Comparison of ENCODE assay signal across 7 mouse cellular contexts in the genomic region with DNA sequence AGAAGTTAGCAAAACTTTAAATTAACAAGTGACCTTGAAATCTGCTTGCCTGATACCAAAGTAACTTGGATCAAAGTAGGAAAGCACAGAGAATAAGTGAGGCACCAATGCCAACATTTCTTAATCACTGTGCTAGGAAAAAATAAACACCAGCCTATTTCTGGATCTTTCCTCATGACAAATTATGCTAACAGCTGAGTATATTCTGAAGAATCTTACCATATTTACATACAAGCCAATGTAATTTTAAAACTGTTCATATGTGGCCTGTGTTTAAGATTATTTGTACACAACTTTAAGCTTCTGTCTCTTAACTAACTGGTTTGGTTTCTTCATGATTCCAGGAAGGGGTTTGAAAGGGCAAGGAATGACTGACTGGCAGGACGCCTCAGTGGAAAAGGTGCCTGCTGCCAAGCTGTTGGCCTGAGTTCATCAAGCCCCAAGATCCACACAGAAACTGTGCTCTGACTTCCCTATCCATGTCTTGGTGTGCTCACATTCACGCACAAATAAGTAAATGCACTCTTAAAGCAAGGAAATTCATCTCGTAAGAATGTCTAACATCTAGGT. TPM values are rescaled to one million over a fixed set of nuclear protein-coding genes. Genes with fewer than 3 reads are reported as not detected.
A peak's percentile ranks its signal among the peaks of the same experiment; 100 is the strongest.
DNase-seq lines count a peak whose midpoint lies in the region; ATAC-seq and TF ChIP-seq lines count a peak whose summit lies in the region.

No protein-coding gene starts in this region.

- H3K4me2 ChIP-seq in forebrain, embryonic 16.5 days (ENCODE audit: low read length), result peak overlapping the region; percentile 41
- peak overlapping the region; percentile 60 for H3K4me2 ChIP-seq in hindbrain, embryonic 15.5 days
- H3K4me2 ChIP-seq in liver, embryonic 11.5 days, result peak overlapping the region; percentile 67
- peak overlapping the region; percentile 65 for H3K4me2 ChIP-seq in neural tube, embryonic 13.5 days

- no peak overlapping the region for H3K9ac ChIP-seq in forebrain, embryonic 16.5 days (replicated peaks; ENCODE audit: low read depth, low read length)
- no peak overlapping the region for H3K9ac ChIP-seq in hindbrain, embryonic 15.5 days
- no peak overlapping the region for H3K9ac ChIP-seq in liver, embryonic 11.5 days (ENCODE audit: low read depth, low read length)
- peak overlapping the region; percentile 57 for H3K9ac ChIP-seq in neural tube, embryonic 13.5 days

- H3K9me3 ChIP-seq in G1E (replicated peaks), result no peaks in the 10 kb centered on the region
- no peaks in the 10 kb centered on the region for H3K9me3 ChIP-seq in forebrain, embryonic 16.5 days (ENCODE audit: control insufficient read depth, low read length)
- no peaks in the 10 kb centered on the region for H3K9me3 ChIP-seq in hindbrain, embryonic 15.5 days
- no peaks in the 10 kb centered on the region for H3K9me3 ChIP-seq in liver, embryonic 11.5 days (ENCODE audit: control insufficient read depth, low read length)
- H3K9me3 ChIP-seq in neural tube, embryonic 13.5 days, result no peaks in the 10 kb centered on the region

- DNase-seq in G1E (ENCODE audit: low spot score), result no peak
- DNase-seq in adrenal gland, postnatal 36 days, result peak; percentile 53 to 63
- no peak for DNase-seq in liver, embryonic 11.5 days (ENCODE audit: low spot score)
- DNase-seq in urinary bladder, postnatal 25 days (ENCODE audit: low spot score), result no peak

- H3K27ac ChIP-seq in forebrain, embryonic 16.5 days (ENCODE audit: low read length), result no peak overlapping the region
- 0 out of 2 replicates have a peak overlapping the region, but pooled peaks have one; percentile 49 for H3K27ac ChIP-seq in hindbrain, embryonic 15.5 days (replicated peaks)
- H3K27ac ChIP-seq in liver, embryonic 11.5 days (ENCODE audit: low read depth, low read length), result no peak overlapping the region
- no peak overlapping the region for H3K27ac ChIP-seq in neural tube, embryonic 13.5 days (replicated peaks)

- ATAC-seq in G1E (ENCODE audit: extremely low read depth, insufficient number of reproducible peaks, low FRiP score, poor library complexity, severe bottlenecking), result no peak
- ATAC-seq in forebrain, embryonic 16.5 days, result no peak
- no peak for ATAC-seq in hindbrain, embryonic 15.5 days (ENCODE audit: low FRiP score, low read depth)
- ATAC-seq in liver, embryonic 11.5 days (replicated peaks; ENCODE audit: low FRiP score), result no peak
- ATAC-seq in neural tube, embryonic 13.5 days (ENCODE audit: low read depth), result no peak

- no peaks in the 10 kb centered on the region for H3K27me3 ChIP-seq in G1E (ENCODE audit: insufficient read depth, low read length)
- H3K27me3 ChIP-seq in forebrain, embryonic 16.5 days (replicated peaks; ENCODE audit: control insufficient read depth, insufficient read depth, low read length), result no peaks in the 10 kb centered on the region
- no peaks in the 10 kb centered on the region for H3K27me3 ChIP-seq in hindbrain, embryonic 15.5 days
- H3K27me3 ChIP-seq in liver, embryonic 11.5 days (replicated peaks; ENCODE audit: control insufficient read depth, insufficient read depth, low read length), result no peaks in the 10 kb centered on the region
- H3K27me3 ChIP-seq in neural tube, embryonic 13.5 days, result no peaks in the 10 kb centered on the region

- peaks cover 37% of the 10 kb centered on the region for H3K36me3 ChIP-seq in G1E (replicated peaks)
- peaks cover 10% of the 10 kb centered on the region for H3K36me3 ChIP-seq in forebrain, embryonic 16.5 days (ENCODE audit: control insufficient read depth, insufficient read depth)
- H3K36me3 ChIP-seq in hindbrain, embryonic 15.5 days, result peaks cover 18% of the 10 kb centered on the region
- peaks cover 14% of the 10 kb centered on the region for H3K36me3 ChIP-seq in liver, embryonic 11.5 days (ENCODE audit: control insufficient read depth, insufficient read depth, low read length)
- peaks cover 20% of the 10 kb centered on the region for H3K36me3 ChIP-seq in neural tube, embryonic 13.5 days

- WGBS in forebrain, embryonic 16.5 days, result 31% methylated on average over 3 of the region's 3 CpGs
- WGBS in hindbrain, embryonic 15.5 days, result 49% methylated on average over 3 of the region's 3 CpGs
- WGBS in liver, embryonic 11.5 days, result 64% methylated on average over 3 of the region's 3 CpGs
- WGBS in neural tube, embryonic 13.5 days, result 57% methylated on average over 3 of the region's 3 CpGs

- H3K4me3 ChIP-seq in G1E (ENCODE audit: low read depth, low read length), result peak overlapping the region; percentile 86; the same call in 1 of the 2 replicates
- no peak overlapping the region; the same call in 1 of the 2 replicates for H3K4me3 ChIP-seq in forebrain, embryonic 16.5 days (replicated peaks; ENCODE audit: low read length)
- peak overlapping the region; percentile 93 for H3K4me3 ChIP-seq in hindbrain, embryonic 15.5 days
- 0 out of 2 replicates have a peak overlapping the region, but pooled peaks have one; percentile 14 for H3K4me3 ChIP-seq in liver, embryonic 11.5 days (ENCODE audit: low read depth, low read length)
- peak overlapping the region; percentile 82 for H3K4me3 ChIP-seq in neural tube, embryonic 13.5 days

- TF ChIP-seq CTCF in G1E (IDR thresholded peaks at IDR 0.05; ENCODE audit: low read depth, low read length), result no peak

- peaks cover 42% of the 10 kb centered on the region for H3K4me1 ChIP-seq in G1E (ENCODE audit: insufficient read depth, low read depth, low read length)
- H3K4me1 ChIP-seq in forebrain, embryonic 16.5 days (replicated peaks; ENCODE audit: control insufficient read depth, insufficient read depth, low read length), result peaks cover 20% of the 10 kb centered on the region
- peaks cover 26% of the 10 kb centered on the region for H3K4me1 ChIP-seq in hindbrain, embryonic 15.5 days (replicated peaks)
- H3K4me1 ChIP-seq in liver, embryonic 11.5 days (replicated peaks; ENCODE audit: control insufficient read depth, insufficient read depth, low read length), result peaks cover 8% of the 10 kb centered on the region; the same call in 1 of the 2 replicates
- H3K4me1 ChIP-seq in neural tube, embryonic 13.5 days (replicated peaks), result peaks cover 28% of the 10 kb centered on the region

RNA-seq across cellular contexts. Expression of gene Lsmem1, which starts 20.8 kb away (rescaled TPM):
- total RNA-seq in G1E (2014; fragmentation: Nextera tagmentation) (not detected in 2 replicates), G1E (2017) (0.23 and 0.44 TPM in 2 replicates)
- polyA plus RNA-seq in G1E (2012), result not detected in 2 replicates
- total RNA-seq in adrenal gland, postnatal 36 days (2021), result not detected
- polyA plus RNA-seq in forebrain, embryonic 16.5 days (2015; fragmentation: Nextera tagmentation; extraction: Ambion mirVana), result not detected in 2 replicates
- 0.10 TPM in 1 of 2 replicates, not detected in the other for polyA plus RNA-seq in hindbrain, embryonic 15.5 days (2015; fragmentation: Nextera tagmentation; extraction: Ambion mirVana)
- polyA plus RNA-seq in liver, embryonic 11.5 days (2014; fragmentation: Nextera tagmentation; extraction: Ambion mirVana), result 0.14 TPM in 2 replicates
- polyA plus RNA-seq in neural tube, embryonic 13.5 days (2015; fragmentation: Nextera tagmentation; extraction: Ambion mirVana), result 0.15 TPM in 1 of 2 replicates, not detected in the other

RNA-seq across cellular contexts. Expression of gene Ifrd1, which starts 28.2 kb away (rescaled TPM):
- total RNA-seq in G1E (2014; fragmentation: Nextera tagmentation), result 151 and 234 TPM in 2 replicates
- 186 and 190 TPM in 2 replicates for total RNA-seq in G1E (2017)
- 86.6 and 129 TPM in 2 replicates for polyA plus RNA-seq in G1E (2012)
- 100 to 1,000 TPM; 150 to 205 TPM for total RNA-seq in adrenal gland, postnatal 36 days (2021)
- 182 and 188 TPM in 2 replicates for polyA plus RNA-seq in forebrain, embryonic 16.5 days (2015; fragmentation: Nextera tagmentation; extraction: Ambion mirVana)
- 156 and 163 TPM in 2 replicates for polyA plus RNA-seq in hindbrain, embryonic 15.5 days (2015; fragmentation: Nextera tagmentation; extraction: Ambion mirVana)
- polyA plus RNA-seq in liver, embryonic 11.5 days (2014; fragmentation: Nextera tagmentation; extraction: Ambion mirVana), result 99.9 and 112 TPM in 2 replicates
- 153 and 166 TPM in 2 replicates for polyA plus RNA-seq in neural tube, embryonic 13.5 days (2015; fragmentation: Nextera tagmentation; extraction: Ambion mirVana)

Comparison
In these comparisons a context has a peak if more than half of its experiments do, and no peak if none do; other contexts are left out.
1. DNase-seq: peak in adrenal gland, postnatal 36 days (2 of 2); none in G1E (single experiment), liver, embryonic 11.5 days (single experiment) and urinary bladder, postnatal 25 days (single experiment).
2. Peak in every context shown above with its lines, with median percentiles within 50 percentile points of each other: H3K4me2 ChIP-seq.